In genomic region chr19:40514376-40514775, GRCm38 (mm10) we compare ENCODE assay signal across 9 mouse cellular contexts. TPM values are rescaled to one million over a fixed set of nuclear protein-coding genes. Genes with fewer than 3 reads are reported as not detected.
A peak's percentile ranks its signal among the peaks of the same experiment; 100 is the strongest.
DNase-seq lines count a peak whose midpoint lies in the region; ATAC-seq and TF ChIP-seq lines count a peak whose summit lies in the region.
"Had no signal": no experiment of that assay in that cellular context is flagged by ENCODE, and none has a peak within 500 bp of the region (broad histone marks: within the 10 kb centered on the region; RNA-seq: fewer than 3 reads in every experiment).

No protein-coding gene starts in this region.

- no peak for TF ChIP-seq CTCF in MEL (IDR thresholded peaks at IDR 0.05 in 2 of 3, conservative IDR thresholded peaks at IDR 0.05 in 1 of 3; ENCODE audit: control insufficient read depth in 1 of 3, insufficient read depth in 1 of 3, low read depth in 2 of 3, low read length in 3 of 3, poor library complexity in 1 of 3, severe bottlenecking in 1 of 3)

- H3K36me3 ChIP-seq in megakaryocyte, embryonic 14.5 days (replicated peaks; ENCODE audit: low read length): no peaks in the 10 kb centered on the region
- peaks cover 0 to 9% of the 10 kb centered on the region in 2 experiments; a peak in 2 of 4 replicates for H3K36me3 ChIP-seq in MEL (ENCODE audit: control insufficient read depth in 1 of 2, insufficient read depth in 2 of 2, low read length in 2 of 2)
- H3K36me3 ChIP-seq: forebrain, embryonic 10.5 days; midbrain, embryonic 12.5 days had no signal

- peak; percentile 63 for DNase-seq in cerebellum, adult 9-10 months
- no peak for DNase-seq in cerebellum, postnatal 14 days
- DNase-seq in MEL (ENCODE audit: low read depth, low spot score): peak; percentile 16
- peak; percentile 18 for DNase-seq in naive thymus-derived CD4-positive, alpha-beta T cell, adult 2 months (ENCODE audit: low read depth)
- DNase-seq in gastrocnemius, postnatal 25 days: no peak

- no peak overlapping the region for H3K27ac ChIP-seq in MEL (ENCODE audit: control insufficient read depth, low read depth, low read length)

- H3K9me3 ChIP-seq in megakaryocyte, embryonic 14.5 days: no peaks in the 10 kb centered on the region
- no peaks in the 10 kb centered on the region for H3K9me3 ChIP-seq in MEL (replicated peaks; ENCODE audit: insufficient read depth, low read length)
- H3K9me3 ChIP-seq: forebrain, embryonic 10.5 days; midbrain, embryonic 12.5 days had no signal

- H3K4me1 ChIP-seq in megakaryocyte, embryonic 14.5 days: peaks cover 25% of the 10 kb centered on the region
- H3K4me1 ChIP-seq in MEL (ENCODE audit: control insufficient read depth in 1 of 2, insufficient read depth in 2 of 2, low read length in 2 of 2): peaks cover 0 to 13% of the 10 kb centered on the region in 2 experiments; a peak in 2 of 4 replicates

- peak overlapping the region; percentile 29 for H3K4me3 ChIP-seq in megakaryocyte, embryonic 14.5 days (replicated peaks)
- no peak overlapping the region; a peak in 1 of 4 replicates for H3K4me3 ChIP-seq in MEL (ENCODE audit: control insufficient read depth in 1 of 2, insufficient read depth in 1 of 2, low read depth in 2 of 2, low read length in 2 of 2)

- no peak overlapping the region; the same call in 1 of the 2 replicates for H3K9ac ChIP-seq in MEL (ENCODE audit: control insufficient read depth, low read depth, low read length, poor library complexity, severe bottlenecking)

- TF ChIP-seq EP300 in MEL (IDR thresholded peaks at IDR 0.05; ENCODE audit: low read depth in 1 of 2, low read length in 2 of 2): no peak

- peaks cover 6% of the 10 kb centered on the region for H3K27me3 ChIP-seq in megakaryocyte, embryonic 14.5 days (replicated peaks)
- no peaks in the 10 kb centered on the region for H3K27me3 ChIP-seq in MEL (ENCODE audit: control insufficient read depth in 1 of 2, insufficient read depth in 2 of 2, low read length in 2 of 2)
- H3K27me3 ChIP-seq: midbrain, embryonic 12.5 days had no signal

- ATAC-seq in megakaryocyte, adult 5-6 weeks (ENCODE audit: poor library complexity, severe bottlenecking): no peak

- no peak for TF ChIP-seq RAD21 in MEL (IDR thresholded peaks at IDR 0.05; ENCODE audit: low read depth, low read length)

- H3K79me2 ChIP-seq in MEL (ENCODE audit: control insufficient read depth, insufficient read depth, low read length, poor library complexity): no peaks in the 10 kb centered on the region; the same call in 1 of the 2 replicates

- TF ChIP-seq POLR2A in MEL (IDR thresholded peaks at IDR 0.05; ENCODE audit: control insufficient read depth in 1 of 2, insufficient read depth in 1 of 2, low read depth in 1 of 2, low read length in 2 of 2, poor library complexity in 1 of 2): no peak

TF ChIP-seq in MEL, 35 proteins besides CTCF, POLR2A, EP300 and RAD21:
- TF ChIP-seq NRF1 (IDR thresholded peaks at IDR 0.05; ENCODE audit: insufficient read depth, low read depth, low read length, poor library complexity, severe bottlenecking) (no peak), USF2 (IDR thresholded peaks at IDR 0.05; ENCODE audit: borderline replicate concordance in 1 of 2, insufficient read depth in 1 of 2, low read depth in 1 of 2, low read length in 2 of 2) (no peak), POLR2AphosphoS5 (IDR thresholded peaks at IDR 0.05; ENCODE audit: borderline replicate concordance, low read depth, low read length) (no peak), POLR2AphosphoS2 (IDR thresholded peaks at IDR 0.05; ENCODE audit: low read length) (no peak), MEF2A (IDR thresholded peaks at IDR 0.05; ENCODE audit: extremely low read depth, insufficient replicate concordance, low read depth, low read length, poor library complexity, severe bottlenecking) (no peak), TBP (IDR thresholded peaks at IDR 0.05; ENCODE audit: low read depth, low read length) (no peak)

RNA-seq across cellular contexts. Expression of gene Sorbs1, which starts 0.8 kb away (rescaled TPM):
- 2.7 TPM in 1 of 2 replicates, not detected in the other for polyA plus RNA-seq in megakaryocyte, embryonic 14.5 days (2012; ENCODE audit: insufficient read depth, low replicate concordance)
- 1.7 and 2.1 TPM in 2 replicates for total RNA-seq in megakaryocyte, adult 5-6 weeks (2015)
- total RNA-seq in megakaryocyte, adult 5-6 weeks (2017): 2.5 and 5.2 TPM in 2 replicates
- 1.3 and 2.2 TPM in 2 replicates for total RNA-seq in MEL (2012; rRNA removed)
- 1 to 10 TPM in 1 of 2 experiments, not detected in 1; 5.3 TPM for polyA plus RNA-seq in MEL (2012; ENCODE audit: insufficient read depth in 1 of 2, insufficient read length in 2 of 2, low read depth in 1 of 2, low replicate concordance in 2 of 2, missing spikeins in 1 of 2)
- total RNA-seq in gastrocnemius, postnatal 25 days (2021): 100 to 1,000 TPM; 124 to 147 TPM

Comparison
In these comparisons a context has a peak if more than half of its experiments do, and no peak if none do; other contexts are left out.
1. DNase-seq: peak in cerebellum, adult 9-10 months (single experiment), MEL (single experiment) and naive thymus-derived CD4-positive, alpha-beta T cell, adult 2 months (single experiment); none in cerebellum, postnatal 14 days (0 of 2) and gastrocnemius, postnatal 25 days (single experiment).
2. RNA of gene Sorbs1, which starts 0.8 kb away (total RNA-seq): 124 to 147 TPM in gastrocnemius, postnatal 25 days; 1.7 to 5.2 TPM in megakaryocyte, adult 5-6 weeks and 1.3 to 2.2 TPM in MEL; every median in the first group is over 10 times any median in the second.